Mouse (Mus musculus): ENCODE results near the gene Cfap44. TPM values are rescaled to one million over a fixed set of nuclear protein-coding genes. Genes with fewer than 3 reads are reported as not detected.
"Not testable (repeated sequence)": the region's sequence is repeated elsewhere in the genome, so short reads cannot be mapped to it uniquely, and the experiment has no call there.

The Cfap44 gene
- polyA plus RNA-seq, 2 experiments, result 0.47 to 0.66 TPM

GRCm38 (mm10) chr16:44428456-44428855 is 33.9 kb downstream of the Cfap44 start:
- Histone ChIP-seq H3K9me3 (ENCODE audit: control insufficient read depth, low read length) (no peaks in the 10 kb centered on the region), H3K36me3 (ENCODE audit: control insufficient read depth, insufficient read depth, low read length) (no peaks in the 10 kb centered on the region), H3K27me3 (ENCODE audit: control insufficient read depth, insufficient read depth, low read length) (no peaks in the 10 kb centered on the region), H3K27ac (replicated peaks; ENCODE audit: low read depth, low read length) (no peak overlapping the region), H3K4me2 (replicated peaks; ENCODE audit: low read depth, low read length, severe bottlenecking) (no peak overlapping the region), H3K4me3 (replicated peaks; ENCODE audit: low read length) (no peak overlapping the region), H3K9ac (ENCODE audit: low read depth, low read length, severe bottlenecking) (no peak overlapping the region), H3K4me1 (ENCODE audit: control insufficient read depth, insufficient read depth, low read length) (no peaks in the 10 kb centered on the region)
- 73% methylated on average over 5 of the region's 5 CpGs for WGBS
- TF ChIP-seq POLR2A (IDR thresholded peaks at IDR 0.05; ENCODE audit: borderline replicate concordance, extremely low read depth, insufficient read depth, insufficient read length), result no peak
- ATAC-seq (ENCODE audit: low FRiP score, low read depth) (no peak), DNase-seq (ENCODE audit: low spot score) (no peak)

GRCm38 (mm10) chr16:44430021-44430420 is 35.4 kb downstream of the Cfap44 start:
- TF ChIP-seq POLR2A (IDR thresholded peaks at IDR 0.05; ENCODE audit: borderline replicate concordance, extremely low read depth, insufficient read depth, insufficient read length), result no peak
- no peak for DNase-seq (ENCODE audit: low spot score)
- Histone ChIP-seq H3K4me2 (replicated peaks; ENCODE audit: low read depth, low read length, severe bottlenecking) (no peak overlapping the region), H3K4me1 (ENCODE audit: control insufficient read depth, insufficient read depth, low read length) (no peaks in the 10 kb centered on the region), H3K36me3 (ENCODE audit: control insufficient read depth, insufficient read depth, low read length) (no peaks in the 10 kb centered on the region), H3K27ac (replicated peaks; ENCODE audit: low read depth, low read length) (no peak overlapping the region), H3K27me3 (ENCODE audit: control insufficient read depth, insufficient read depth, low read length) (no peaks in the 10 kb centered on the region), H3K4me3 (replicated peaks; ENCODE audit: low read length) (no peak overlapping the region), H3K9me3 (ENCODE audit: control insufficient read depth, low read length) (no peaks in the 10 kb centered on the region), H3K9ac (ENCODE audit: low read depth, low read length, severe bottlenecking) (no peak overlapping the region)
- 72% methylated on average over 7 of the region's 7 CpGs for WGBS
- no peak for ATAC-seq (ENCODE audit: low FRiP score, low read depth)

- Histone ChIP-seq H3K27me3 (ENCODE audit: control insufficient read depth, insufficient read depth, low read length) (no peaks in the 10 kb centered on the region), H3K36me3 (ENCODE audit: control insufficient read depth, insufficient read depth, low read length) (no peaks in the 10 kb centered on the region), H3K27ac (replicated peaks; ENCODE audit: low read depth, low read length) (no peak overlapping the region), H3K4me1 (ENCODE audit: control insufficient read depth, insufficient read depth, low read length) (no peaks in the 10 kb centered on the region), H3K4me3 (replicated peaks; ENCODE audit: low read length) (no peak overlapping the region), H3K9ac (ENCODE audit: low read depth, low read length, severe bottlenecking) (no peak overlapping the region), H3K9me3 (ENCODE audit: control insufficient read depth, low read length) (no peaks in the 10 kb centered on the region), H3K4me2 (replicated peaks; ENCODE audit: low read depth, low read length, severe bottlenecking) (no peak overlapping the region)
- 70% methylated on average over 7 of the region's 7 CpGs for WGBS
- ATAC-seq (ENCODE audit: low FRiP score, low read depth), result no peak
- DNase-seq (ENCODE audit: low spot score), result no peak
- no peak for TF ChIP-seq POLR2A (IDR thresholded peaks at IDR 0.05; ENCODE audit: borderline replicate concordance, extremely low read depth, insufficient read depth, insufficient read length)
Observed at GRCm38 (mm10) chr16:44434931-44435330, 40.3 kb downstream of the Cfap44 start.

- Histone ChIP-seq H3K9ac (ENCODE audit: low read depth, low read length, severe bottlenecking) (no peak overlapping the region), H3K4me3 (replicated peaks; ENCODE audit: low read length) (no peak overlapping the region), H3K27ac (replicated peaks; ENCODE audit: low read depth, low read length) (no peak overlapping the region), H3K9me3 (ENCODE audit: control insufficient read depth, low read length) (no peaks in the 10 kb centered on the region), H3K4me2 (replicated peaks; ENCODE audit: low read depth, low read length, severe bottlenecking) (no peak overlapping the region), H3K4me1 (ENCODE audit: control insufficient read depth, insufficient read depth, low read length) (no peaks in the 10 kb centered on the region), H3K27me3 (ENCODE audit: control insufficient read depth, insufficient read depth, low read length) (no peaks in the 10 kb centered on the region), H3K36me3 (ENCODE audit: control insufficient read depth, insufficient read depth, low read length) (no peaks in the 10 kb centered on the region)
- ATAC-seq (ENCODE audit: low FRiP score, low read depth) (no peak), DNase-seq (ENCODE audit: low spot score) (no peak)
- no peak for TF ChIP-seq POLR2A (IDR thresholded peaks at IDR 0.05; ENCODE audit: borderline replicate concordance, extremely low read depth, insufficient read depth, insufficient read length)
- WGBS, result 68% methylated on average over 4 of the region's 4 CpGs
Observed at GRCm38 (mm10) chr16:44435481-44435880, 40.9 kb downstream of the Cfap44 start.

- not testable (repeated sequence) for H3K27me3 ChIP-seq (ENCODE audit: control insufficient read depth, insufficient read depth, low read length); DNase-seq (ENCODE audit: low spot score); H3K36me3 ChIP-seq (ENCODE audit: control insufficient read depth, insufficient read depth, low read length); ATAC-seq (ENCODE audit: low FRiP score, low read depth); H3K9ac ChIP-seq (ENCODE audit: low read depth, low read length, severe bottlenecking); H3K9me3 ChIP-seq (ENCODE audit: control insufficient read depth, low read length); H3K4me1 ChIP-seq (ENCODE audit: control insufficient read depth, insufficient read depth, low read length); H3K27ac ChIP-seq (replicated peaks; ENCODE audit: low read depth, low read length); H3K4me2 ChIP-seq (replicated peaks; ENCODE audit: low read depth, low read length, severe bottlenecking); H3K4me3 ChIP-seq (replicated peaks; ENCODE audit: low read length)
- WGBS, result 96% methylated on average over 15 of the region's 15 CpGs
Observed at GRCm38 (mm10) chr16:44441913-44442312, 47.3 kb downstream of the Cfap44 start.

GRCm38 (mm10) chr16:44457858-44458257 is 63.3 kb downstream of the Cfap44 start:
- TF ChIP-seq POLR2A (IDR thresholded peaks at IDR 0.05; ENCODE audit: borderline replicate concordance, extremely low read depth, insufficient read depth, insufficient read length), result no peak
- ATAC-seq (ENCODE audit: low FRiP score, low read depth), result no peak
- Histone ChIP-seq H3K4me1 (ENCODE audit: control insufficient read depth, insufficient read depth, low read length) (no peaks in the 10 kb centered on the region), H3K27me3 (ENCODE audit: control insufficient read depth, insufficient read depth, low read length) (no peaks in the 10 kb centered on the region), H3K9ac (ENCODE audit: low read depth, low read length, severe bottlenecking) (no peak overlapping the region), H3K4me2 (replicated peaks; ENCODE audit: low read depth, low read length, severe bottlenecking) (no peak overlapping the region), H3K36me3 (ENCODE audit: control insufficient read depth, insufficient read depth, low read length) (no peaks in the 10 kb centered on the region), H3K9me3 (ENCODE audit: control insufficient read depth, low read length) (no peaks in the 10 kb centered on the region), H3K27ac (replicated peaks; ENCODE audit: low read depth, low read length) (no peak overlapping the region), H3K4me3 (replicated peaks; ENCODE audit: low read length) (no peak overlapping the region)
- DNase-seq (ENCODE audit: low spot score), result no peak
- 85% methylated on average over 2 of the region's 2 CpGs for WGBS
